Mouse (Mus musculus) hindlimb bud, embryonic 11.5 days (tissue): ENCODE data around the gene Spdef.

Experiments used
- DNase-seq: peaks from one replicate; pipeline ENCODE4 v3.0.0-alpha.2; 2012; ENCODE audit warnings: low read depth, low spot score; ENCODE audit errors: extremely low spot score

Spdef gene

GRCm38 (mm10) chr17:27725412-27725811 is 3.3 kb downstream of the Spdef start:
- no peak for DNase-seq

GRCm38 (mm10) chr17:27725011-27725410 is 3.7 kb downstream of the Spdef start:
- DNase-seq: no peak

- no peak for DNase-seq
Observed at GRCm38 (mm10) chr17:27724327-27724726, 4.4 kb downstream of the Spdef start.

GRCm38 (mm10) chr17:27721125-27721664 is 7.6 kb downstream of the Spdef start:
- DNase-seq: no peak

- DNase-seq: no peak
Observed at GRCm38 (mm10) chr17:27720326-27720725, 8.4 kb downstream of the Spdef start.

GRCm38 (mm10) chr17:27719663-27720062 is 9.1 kb downstream of the Spdef start:
- DNase-seq: no peak

- DNase-seq: no peak
Observed at GRCm38 (mm10) chr17:27718250-27718649, 10.5 kb downstream of the Spdef start.

GRCm38 (mm10) chr17:27716804-27717203 is 12.0 kb downstream of the Spdef start:
- DNase-seq: no peak

- DNase-seq: no peak
Observed at GRCm38 (mm10) chr17:27712832-27713231, 15.9 kb downstream of the Spdef start.

GRCm38 (mm10) chr17:27709650-27710049 is 19.1 kb downstream of the Spdef start:
- DNase-seq: no peak

- peak; percentile 31 for DNase-seq
Observed at GRCm38 (mm10) chr17:27707954-27708661, 20.6 kb downstream of the Spdef start.

GRCm38 (mm10) chr17:27705661-27706060 is 23.1 kb downstream of the Spdef start:
- DNase-seq: no peak

GRCm38 (mm10) chr17:27703961-27704621 is 24.7 kb downstream of the Spdef start:
- no peak for DNase-seq

GRCm38 (mm10) chr17:27702518-27702917 is 26.2 kb downstream of the Spdef start:
- DNase-seq: no peak

GRCm38 (mm10) chr17:27701856-27702255 is 26.9 kb downstream of the Spdef start:
- DNase-seq: no peak

GRCm38 (mm10) chr17:27700812-27701211 is 27.9 kb downstream of the Spdef start:
- DNase-seq: no peak

- no peak for DNase-seq
Observed at GRCm38 (mm10) chr17:27699641-27700244, 29.0 kb downstream of the Spdef start.

GRCm38 (mm10) chr17:27690993-27691693 is 37.6 kb downstream of the Spdef start:
- DNase-seq: no peak

GRCm38 (mm10) chr17:27686395-27686794 is 42.4 kb downstream of the Spdef start:
- no peak for DNase-seq

GRCm38 (mm10) chr17:27685550-27685913 is 43.2 kb downstream of the Spdef start:
- no peak for DNase-seq

GRCm38 (mm10) chr17:27684886-27685549 is 43.7 kb downstream of the Spdef start:
- peak; percentile 42 for DNase-seq
